8 mouse cellular contexts compared by ENCODE assay signal in the genomic region with DNA sequence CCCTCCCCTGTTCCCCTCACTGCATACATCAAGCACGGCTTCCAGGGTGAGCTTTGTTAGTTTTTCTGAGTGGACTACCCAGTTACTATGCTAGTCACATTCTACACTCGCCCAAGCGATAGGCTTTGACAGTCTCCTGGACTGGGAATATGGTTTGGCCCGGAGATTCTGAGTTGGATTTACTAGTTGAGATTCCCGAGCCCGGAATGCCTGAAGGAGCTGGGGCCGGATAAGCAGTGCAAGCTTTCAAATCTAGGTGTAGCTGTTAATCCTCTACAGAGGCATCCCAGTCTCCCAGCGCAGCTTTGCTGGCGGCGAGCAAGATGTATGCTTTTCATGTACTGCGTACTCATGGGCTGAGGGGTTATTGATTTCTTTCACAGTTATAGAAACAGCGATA. TPM values are rescaled to one million over a fixed set of nuclear protein-coding genes. Genes with fewer than 3 reads are reported as not detected.
A peak's percentile ranks its signal among the peaks of the same experiment; 100 is the strongest.
DNase-seq lines count a peak whose midpoint lies in the region; ATAC-seq and TF ChIP-seq lines count a peak whose summit lies in the region.

No protein-coding gene starts in this region.

- peak overlapping the region; percentile 51 for H3K4me2 ChIP-seq in forebrain, embryonic 12.5 days
- peak overlapping the region; percentile 62 for H3K4me2 ChIP-seq in intestine, embryonic 14.5 days (ENCODE audit: low read length)

- peak; percentile 55 for ATAC-seq in forebrain, embryonic 12.5 days (ENCODE audit: low FRiP score)
- ATAC-seq in intestine, embryonic 14.5 days (replicated peaks; ENCODE audit: low FRiP score, low TSS enrichment, low read depth): peak; percentile 41; the same call in 1 of the 2 replicates

- TF ChIP-seq CTCF in ES-Bruce4 (IDR thresholded peaks at IDR 0.05; ENCODE audit: low read depth, low read length): no peak
- no peak; the same call in 1 of the 2 replicates for TF ChIP-seq CTCF in left cerebral cortex, adult 2 months (IDR thresholded peaks at IDR 0.05)

- no peak overlapping the region for H3K27ac ChIP-seq in ES-Bruce4 (ENCODE audit: insufficient read depth, low read length)
- peak overlapping the region; percentile 90 for H3K27ac ChIP-seq in forebrain, embryonic 12.5 days
- H3K27ac ChIP-seq in intestine, embryonic 14.5 days (ENCODE audit: low read depth): peak overlapping the region; percentile 88
- H3K27ac ChIP-seq in left cerebral cortex, adult 2 months: peak overlapping the region; percentile 81

- intact Hi-C loops in left cerebral cortex, adult 2 months (cut with DNase I): loop anchor here (2.0 to 5.0 kb wide), 5 partner anchors 152 to 1584 kb away; no protein-coding TSS in a partner anchor

- no peaks in the 10 kb centered on the region for H3K4me1 ChIP-seq in ES-Bruce4 (ENCODE audit: control insufficient read depth, insufficient read depth, low read length)
- peaks cover 18% of the 10 kb centered on the region for H3K4me1 ChIP-seq in forebrain, embryonic 12.5 days
- 0 out of 2 replicates have a peak, but pooled peaks cover 7% of the 10 kb centered on the region for H3K4me1 ChIP-seq in intestine, embryonic 14.5 days (replicated peaks; ENCODE audit: control insufficient read depth, insufficient read depth, low read length)

- no peak for TF ChIP-seq POLR2A in ES-Bruce4 (IDR thresholded peaks at IDR 0.05; ENCODE audit: insufficient read depth, low read length)

- H3K27me3 ChIP-seq in ES-Bruce4 (ENCODE audit: control insufficient read depth, insufficient read depth, low read length, poor library complexity, severe bottlenecking): peaks cover 1% of the 10 kb centered on the region; the same call in 1 of the 2 replicates
- H3K27me3 ChIP-seq in forebrain, embryonic 12.5 days: peaks cover 10% of the 10 kb centered on the region; the same call in 1 of the 2 replicates
- no peaks in the 10 kb centered on the region for H3K27me3 ChIP-seq in intestine, embryonic 14.5 days (replicated peaks; ENCODE audit: control insufficient read depth, insufficient read depth, low read length)

- peak; percentile 85 for DNase-seq in brain, adult 2 months (ENCODE audit: low read depth, low spot score)
- DNase-seq in intestine, embryonic 14.5 days (ENCODE audit: low spot score): peak; percentile 84
- peak; percentile 44 to 58 for DNase-seq in left cerebral cortex, adult 2 months (ENCODE audit: extremely low spot score in 1 of 2, low spot score in 2 of 2)
- DNase-seq in lung, postnatal 14 days: peak; percentile 27
- peak; percentile 74 for DNase-seq in right cerebral cortex, postnatal 25 days
- DNase-seq in thymus, postnatal 14 days: no peak

- H3K36me3 ChIP-seq in ES-Bruce4 (ENCODE audit: control insufficient read depth, insufficient read depth, low read length, poor library complexity, severe bottlenecking): no peaks in the 10 kb centered on the region
- H3K36me3 ChIP-seq in forebrain, embryonic 12.5 days (replicated peaks): no peaks in the 10 kb centered on the region
- H3K36me3 ChIP-seq in intestine, embryonic 14.5 days (ENCODE audit: control insufficient read depth, insufficient read depth, low read length): no peaks in the 10 kb centered on the region

- TF ChIP-seq EP300 in ES-Bruce4 (IDR thresholded peaks at IDR 0.05; ENCODE audit: insufficient read depth, low read depth, low read length): no peak

- no peaks in the 10 kb centered on the region for H3K9me3 ChIP-seq in ES-Bruce4 (replicated peaks; ENCODE audit: control insufficient read depth, insufficient read depth, low read length, poor library complexity, severe bottlenecking)
- H3K9me3 ChIP-seq in forebrain, embryonic 12.5 days: no peaks in the 10 kb centered on the region
- no peaks in the 10 kb centered on the region for H3K9me3 ChIP-seq in intestine, embryonic 14.5 days (ENCODE audit: control insufficient read depth, low read length)

- H3K4me3 ChIP-seq in ES-Bruce4 (ENCODE audit: low read depth, low read length): peak overlapping the region; percentile 64
- peak overlapping the region; percentile 63 for H3K4me3 ChIP-seq in forebrain, embryonic 12.5 days (replicated peaks)
- peak overlapping the region; percentile 77 for H3K4me3 ChIP-seq in intestine, embryonic 14.5 days (ENCODE audit: low read depth, low read length)
- H3K4me3 ChIP-seq in left cerebral cortex, adult 2 months: peak overlapping the region; percentile 69

- WGBS in forebrain, embryonic 12.5 days: under 1% methylated on average over 12 of the region's 12 CpGs
- under 1% methylated on average over 12 of the region's 12 CpGs for WGBS in intestine, embryonic 14.5 days

- peak overlapping the region; percentile 72 for H3K9ac ChIP-seq in ES-Bruce4 (ENCODE audit: low read depth, poor library complexity, severe bottlenecking)
- peak overlapping the region; percentile 82 for H3K9ac ChIP-seq in forebrain, embryonic 12.5 days
- peak overlapping the region; percentile 83 for H3K9ac ChIP-seq in intestine, embryonic 14.5 days (ENCODE audit: low read length)

RNA-seq across cellular contexts. Expression of gene Flrt3, which starts 0.8 kb away (rescaled TPM):
- 7.7 and 9.2 TPM in 2 replicates for polyA plus RNA-seq in ES-Bruce4 (2011; ENCODE audit: insufficient read depth, insufficient read length, low read depth, missing spikeins)
- polyA plus RNA-seq in forebrain, embryonic 12.5 days (2016; fragmentation: Nextera tagmentation; extraction: Ambion mirVana): 71.6 and 86.1 TPM in 2 replicates
- 34.3 and 36.3 TPM in 2 replicates for polyA plus RNA-seq in intestine, embryonic 14.5 days (2014; fragmentation: Nextera tagmentation; extraction: Ambion mirVana)
- 10 to 100 TPM; 25.3 to 30.8 TPM for total RNA-seq in left cerebral cortex, adult 2 months (2021)
